Mouse (Mus musculus) E14TG2a.4 (cell line): ENCODE measurements around the gene Cic.
A peak's percentile ranks its signal among the peaks of the same experiment; 100 is the strongest.
"Not testable (repeated sequence)": the region's sequence is repeated elsewhere in the genome, so short reads cannot be mapped to it uniquely, and the experiment has no call there.

Experiments used
- H3K27me3 ChIP-seq: 2 replicates; pipeline ENCODE4 v1.6.1; 2014; ENCODE audit warnings: low read length, control low read depth; ENCODE audit not compliant: insufficient read depth
- H3K36me3 ChIP-seq: 2 replicates; pipeline ENCODE4 v1.6.1; 2014; ENCODE audit warnings: low read length, control low read depth; ENCODE audit not compliant: insufficient read depth
- H3K4me1 ChIP-seq: replicated peaks from 2 replicates; pipeline ENCODE4 v1.6.1; 2014; ENCODE audit warnings: low read depth, low read length, control low read depth
- H3K4me3 ChIP-seq: replicated peaks from 2 replicates; pipeline ENCODE4 v1.5.1; 2014; ENCODE audit warnings: mild to moderate bottlenecking, low read length
- H3K9me3 ChIP-seq: 2 replicates; pipeline ENCODE4 v1.6.1; 2014; ENCODE audit warnings: low read length, control low read depth
- CTCF ChIP-seq: conservative IDR thresholded peaks from 2 replicates; pipeline ENCODE4 v1.5.1; 2014; ENCODE audit warnings: low read length
- NANOG ChIP-seq: IDR thresholded peaks from 2 replicates; pipeline ENCODE4 v1.6.1; 2014; ENCODE audit warnings: borderline replicate concordance, low read length, mixed read lengths
- POU5F1 ChIP-seq: IDR thresholded peaks from 2 replicates; pipeline ENCODE4 v1.6.1; 2014; ENCODE audit warnings: low read length, borderline replicate concordance

Gene Cic

DNA sequence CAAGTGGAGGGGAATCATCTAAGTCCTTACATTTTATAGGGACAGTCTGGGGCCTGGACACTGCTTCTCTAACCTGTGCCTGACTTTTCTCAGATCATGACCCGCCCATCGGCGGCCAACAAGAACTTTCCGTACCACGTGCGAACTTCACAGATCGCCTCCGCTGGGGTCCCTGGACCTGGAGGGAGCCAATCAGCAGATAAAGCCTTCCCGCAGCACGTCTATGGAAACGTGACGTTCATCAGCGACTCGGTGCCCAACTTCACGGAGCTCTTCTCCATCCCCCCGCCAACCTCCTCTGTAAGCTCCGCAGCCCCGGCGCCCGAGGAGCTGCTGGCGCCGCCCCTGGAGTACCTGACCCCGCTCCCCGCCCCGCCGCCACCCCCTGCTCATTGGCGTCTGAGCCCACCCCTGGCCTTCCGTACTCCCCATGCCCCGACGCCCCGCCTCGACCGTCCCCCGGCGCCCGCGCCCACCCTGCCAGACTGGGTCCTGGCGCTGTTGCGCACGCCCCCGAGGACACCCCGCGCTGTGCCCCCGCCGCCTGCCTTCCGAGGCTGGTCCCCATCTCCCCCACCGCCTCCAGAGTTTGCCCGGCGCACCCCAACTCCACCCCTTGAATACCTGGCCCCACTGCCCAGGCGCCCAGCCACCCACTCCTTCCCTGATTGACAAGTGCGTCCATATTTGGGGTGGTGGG, 47.3 kb downstream of the Cic start:
- Histone ChIP-seq H3K4me3 (peak overlapping the region; percentile 85), H3K9me3 (no peaks in the 10 kb centered on the region), H3K4me1 (peaks cover 61% of the 10 kb centered on the region), H3K27me3 (peaks cover 33% of the 10 kb centered on the region), H3K36me3 (peaks cover 16% of the 10 kb centered on the region; the same call in 1 of the 2 replicates)
- TF ChIP-seq CTCF (no peak), NANOG (no peak), POU5F1 (no peak)

DNA sequence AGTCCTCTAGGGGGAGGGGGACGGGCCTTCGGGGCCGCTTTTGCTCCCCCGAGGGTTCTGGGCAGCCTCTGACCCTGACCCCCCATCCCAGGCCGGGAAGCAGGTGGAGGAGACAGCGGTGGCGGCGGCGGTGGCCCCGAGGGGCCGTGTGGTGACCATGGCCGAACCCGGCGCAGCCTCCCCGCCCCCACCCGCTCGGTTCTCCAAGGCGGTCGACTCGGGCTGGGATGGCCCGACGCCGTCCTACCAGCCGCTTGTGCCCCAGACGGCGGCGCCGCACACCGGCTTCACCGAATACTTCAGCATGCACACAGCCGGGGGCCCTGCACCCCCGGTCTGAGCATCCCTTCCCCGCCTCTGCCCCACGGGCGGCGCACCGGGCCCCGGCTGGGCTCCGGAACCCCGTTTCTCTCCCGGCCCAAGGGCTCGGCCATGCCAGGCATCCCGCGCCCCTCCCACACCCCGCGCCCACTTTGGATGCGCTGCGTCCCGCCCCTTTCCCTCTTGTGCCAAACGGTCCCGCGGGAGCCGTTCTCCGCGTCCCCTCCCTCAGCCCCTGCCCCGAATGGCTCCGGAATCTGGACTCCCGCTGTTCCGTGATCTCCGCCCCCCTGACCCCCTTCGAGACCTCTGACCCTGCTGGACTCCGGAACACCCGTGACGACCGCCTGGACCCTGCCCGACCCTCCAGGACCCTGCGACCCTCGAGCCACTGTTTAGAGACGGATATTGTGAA, 48.0 kb downstream of the Cic start:
- Histone ChIP-seq H3K9me3 (no peaks in the 10 kb centered on the region), H3K27me3 (peaks cover 33% of the 10 kb centered on the region), H3K4me1 (peaks cover 61% of the 10 kb centered on the region), H3K36me3 (peaks cover 16% of the 10 kb centered on the region; the same call in 1 of the 2 replicates), H3K4me3 (peak overlapping the region; percentile 85)
- no peak for TF ChIP-seq POU5F1
- TF ChIP-seq CTCF = no peak
- TF ChIP-seq NANOG = no peak

GRCm38 (mm10) chr7:25316532-25317445, 49.3 kb downstream of the Cic start, which contains the start of gene Megf8:
TSS of gene Megf8 (plus strand) at chr7:25317164.
- H3K36me3 ChIP-seq = peaks cover 14% of the 10 kb centered on the region; the same call in 1 of the 2 replicates
- no peaks in the 10 kb centered on the region for H3K9me3 ChIP-seq
- TF ChIP-seq CTCF = peak; percentile 77
- no peak for TF ChIP-seq NANOG
- no peak for TF ChIP-seq POU5F1
- H3K4me1 ChIP-seq = peaks cover 60% of the 10 kb centered on the region
- H3K27me3 ChIP-seq = peaks cover 26% of the 10 kb centered on the region
- peak within 1 kb of the TSS; percentile 92 for H3K4me3 ChIP-seq

GRCm38 (mm10) chr7:25317446-25317999, 50.0 kb downstream of the Cic start:
- peak overlapping the region; percentile 92 for H3K4me3 ChIP-seq
- peaks cover 65% of the 10 kb centered on the region for H3K4me1 ChIP-seq
- peaks cover 8% of the 10 kb centered on the region; the same call in 1 of the 2 replicates for H3K36me3 ChIP-seq
- no peaks in the 10 kb centered on the region for H3K9me3 ChIP-seq
- H3K27me3 ChIP-seq = peaks cover 19% of the 10 kb centered on the region
- no peak for TF ChIP-seq NANOG
- no peak for TF ChIP-seq CTCF
- TF ChIP-seq POU5F1 = no peak

GRCm38 (mm10) chr7:25322058-25322484, 54.6 kb downstream of the Cic start:
- H3K9me3 ChIP-seq = peaks cover 3% of the 10 kb centered on the region; the same call in 1 of the 2 replicates
- H3K36me3 ChIP-seq = peaks cover 15% of the 10 kb centered on the region; the same call in 1 of the 2 replicates
- TF ChIP-seq POU5F1 = no peak
- H3K4me3 ChIP-seq = peak overlapping the region; percentile 53
- peaks cover 70% of the 10 kb centered on the region for H3K4me1 ChIP-seq
- H3K27me3 ChIP-seq = no peaks in the 10 kb centered on the region

DNA sequence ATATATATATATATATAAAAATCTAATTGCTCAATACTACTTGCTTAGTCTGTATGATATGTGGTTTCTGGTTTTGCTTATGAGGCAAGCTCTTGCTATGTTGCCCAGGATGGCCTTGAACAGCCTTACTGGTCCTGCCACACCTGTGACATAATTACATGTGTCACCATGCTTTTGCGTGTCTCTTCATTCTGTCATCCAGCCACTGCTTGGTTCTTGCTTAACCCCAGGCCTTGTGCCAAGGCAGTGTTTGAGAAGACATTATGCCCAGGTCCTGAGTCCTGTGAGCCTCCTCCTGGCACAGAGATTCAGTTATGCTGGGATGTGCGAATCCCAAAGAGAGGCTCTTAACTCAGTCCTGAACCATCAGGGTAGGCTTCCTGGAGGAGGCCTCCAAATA, 55.7 kb downstream of the Cic start:
- TF ChIP-seq POU5F1 = no peak
- no peak for TF ChIP-seq NANOG
- TF ChIP-seq CTCF = no peak
- Histone ChIP-seq H3K4me1 (peaks cover 63% of the 10 kb centered on the region), H3K27me3 (no peaks in the 10 kb centered on the region), H3K4me3 (no peak overlapping the region), H3K9me3 (peaks cover 3% of the 10 kb centered on the region; the same call in 1 of the 2 replicates), H3K36me3 (peaks cover 26% of the 10 kb centered on the region)

DNA sequence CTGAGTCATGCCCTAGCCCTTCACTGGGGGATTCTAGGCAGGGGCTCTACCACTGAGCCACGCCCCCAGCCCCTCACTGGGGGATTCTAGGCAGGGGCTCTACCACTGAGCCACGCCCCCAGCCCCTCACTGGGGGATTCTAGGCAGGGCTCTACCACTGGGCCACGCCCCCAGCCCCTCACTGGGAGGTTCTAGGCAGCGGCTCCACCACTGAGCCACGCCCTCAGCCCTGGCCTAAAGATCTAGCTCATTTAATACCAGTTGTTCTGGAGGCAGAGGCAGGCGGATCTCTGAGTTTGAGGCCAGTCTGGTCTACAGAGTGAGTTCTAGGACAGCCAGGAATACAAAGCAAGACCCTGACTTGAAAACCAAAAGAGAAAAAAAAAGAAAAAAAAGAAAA, 57.9 kb downstream of the Cic start:
- peaks cover 38% of the 10 kb centered on the region for H3K36me3 ChIP-seq
- H3K4me1 ChIP-seq = peaks cover 50% of the 10 kb centered on the region
- H3K27me3 ChIP-seq, H3K4me3 ChIP-seq, H3K9me3 ChIP-seq: not testable (repeated sequence)

GRCm38 (mm10) chr7:25326233-25326632, 58.7 kb downstream of the Cic start:
- no peak for TF ChIP-seq CTCF
- TF ChIP-seq NANOG = no peak
- TF ChIP-seq POU5F1 = no peak
- H3K36me3 ChIP-seq = peaks cover 46% of the 10 kb centered on the region
- H3K4me3 ChIP-seq = no peak overlapping the region
- peaks cover 46% of the 10 kb centered on the region for H3K4me1 ChIP-seq
- peaks cover 3% of the 10 kb centered on the region; the same call in 1 of the 2 replicates for H3K9me3 ChIP-seq
- H3K27me3 ChIP-seq = no peaks in the 10 kb centered on the region
